Mouse (Mus musculus): ENCODE results near the gene Rasef. TPM values are rescaled to one million over a fixed set of nuclear protein-coding genes. Genes with fewer than 3 reads are reported as not detected.
"Not testable (repeated sequence)": the region's sequence is repeated elsewhere in the genome, so short reads cannot be mapped to it uniquely, and the experiment has no call there.

The Rasef gene
- polyA plus RNA-seq, 1 experiment: 0.61 TPM

GRCm38 (mm10) chr4:73719819-73720218 lies 71.0 kb downstream of the Rasef start:
- Histone ChIP-seq H3K4me3 (ENCODE audit: insufficient read depth, low read depth, low read length) (no peak overlapping the region), H3K4me1 (ENCODE audit: control insufficient read depth, insufficient read depth, low read length) (no peaks in the 10 kb centered on the region), H3K27ac (ENCODE audit: insufficient read depth, low read depth, low read length) (no peak overlapping the region), H3K36me3 (ENCODE audit: control insufficient read depth, insufficient read depth, low read length) (no peaks in the 10 kb centered on the region), H3K27me3 (replicated peaks; ENCODE audit: control insufficient read depth, insufficient read depth, low read length) (no peaks in the 10 kb centered on the region)
- no peak for DNase-seq
- TF ChIP-seq CTCF (conservative IDR thresholded peaks at IDR 0.05; ENCODE audit: insufficient read depth, insufficient read length, low read depth, low read length): no peak
- no peak for TF ChIP-seq POLR2A (IDR thresholded peaks at IDR 0.05; ENCODE audit: low read depth, low read length)

- Histone ChIP-seq H3K27ac (ENCODE audit: insufficient read depth, low read depth, low read length) (no peak overlapping the region), H3K4me3 (ENCODE audit: insufficient read depth, low read depth, low read length) (no peak overlapping the region), H3K36me3 (ENCODE audit: control insufficient read depth, insufficient read depth, low read length) (no peaks in the 10 kb centered on the region), H3K4me1 (ENCODE audit: control insufficient read depth, insufficient read depth, low read length) (no peaks in the 10 kb centered on the region), H3K27me3 (replicated peaks; ENCODE audit: control insufficient read depth, insufficient read depth, low read length) (no peaks in the 10 kb centered on the region)
- WGBS: 78% methylated on average over 1 of the region's 1 CpGs
- TF ChIP-seq CTCF (conservative IDR thresholded peaks at IDR 0.05; ENCODE audit: insufficient read depth, insufficient read length, low read depth, low read length) (no peak), POLR2A (IDR thresholded peaks at IDR 0.05; ENCODE audit: low read depth, low read length) (no peak)
- DNase-seq: no peak
Observed at GRCm38 (mm10) chr4:73718761-73719160, 72.0 kb downstream of the Rasef start.

GRCm38 (mm10) chr4:73683216-73683615 lies 107.6 kb downstream of the Rasef start, which contains the start of gene Gm428:
TSS of gene Gm428 (plus strand) at chr4:73683516.
- H3K4me3 ChIP-seq (ENCODE audit: insufficient read depth, low read depth, low read length); H3K27me3 ChIP-seq (replicated peaks; ENCODE audit: control insufficient read depth, insufficient read depth, low read length); DNase-seq; H3K36me3 ChIP-seq (ENCODE audit: control insufficient read depth, insufficient read depth, low read length); H3K4me1 ChIP-seq (ENCODE audit: control insufficient read depth, insufficient read depth, low read length); H3K27ac ChIP-seq (ENCODE audit: insufficient read depth, low read depth, low read length): not testable (repeated sequence)
- WGBS: 91% methylated on average over 2 of the region's 4 CpGs

- not testable (repeated sequence) for H3K4me1 ChIP-seq (ENCODE audit: control insufficient read depth, insufficient read depth, low read length); H3K4me3 ChIP-seq (ENCODE audit: insufficient read depth, low read depth, low read length); H3K27ac ChIP-seq (ENCODE audit: insufficient read depth, low read depth, low read length); DNase-seq; H3K36me3 ChIP-seq (ENCODE audit: control insufficient read depth, insufficient read depth, low read length); H3K27me3 ChIP-seq (replicated peaks; ENCODE audit: control insufficient read depth, insufficient read depth, low read length)
- WGBS: no CpG with 5 or more reads among the region's 4 CpGs
Observed at GRCm38 (mm10) chr4:73668054-73668453, 122.7 kb downstream of the Rasef start, which contains the start of gene Gm11239. TSS of gene Gm11239 (plus strand) at chr4:73668354.

Other genes starting within 250 kb of the Rasef start
- gene Gm11238, start 183.1 kb downstream of the Rasef start, polyA plus RNA-seq (2012; rRNA removed): not detected in 2 replicates
- not detected in 2 replicates for gene Gm11237, start 168.0 kb downstream of the Rasef start, polyA plus RNA-seq (2012; rRNA removed)
- not detected in 2 replicates for gene Gm11236, start 152.9 kb downstream of the Rasef start, polyA plus RNA-seq (2012; rRNA removed)
- not detected in 2 replicates for gene Gm11239, start 122.6 kb downstream of the Rasef start, polyA plus RNA-seq (2012; rRNA removed)
- gene Gm428, start 107.5 kb downstream of the Rasef start, polyA plus RNA-seq (2012; rRNA removed): not detected in 2 replicates
- gene Gm11758, start 85.3 kb upstream of the Rasef start, polyA plus RNA-seq (2012; rRNA removed): not detected in 2 replicates
- not detected in 2 replicates for gene Gm11757, start 100.1 kb upstream of the Rasef start, polyA plus RNA-seq (2012; rRNA removed)
- gene Gm13871, start 115.0 kb upstream of the Rasef start, polyA plus RNA-seq (2012; rRNA removed): not detected in 2 replicates
- not detected in 2 replicates for gene Gm11756, start 129.8 kb upstream of the Rasef start, polyA plus RNA-seq (2012; rRNA removed)
- 0.84 TPM in 1 of 2 replicates, not detected in the other for gene 2310002L09Rik, start 159.9 kb upstream of the Rasef start, polyA plus RNA-seq (2012; rRNA removed)
- 0.07 and 0.08 TPM in 2 replicates for gene Frmd3, start 222.4 kb upstream of the Rasef start, polyA plus RNA-seq (2012; rRNA removed)